8 mouse cellular contexts compared by ENCODE assay signal in the genomic region with DNA sequence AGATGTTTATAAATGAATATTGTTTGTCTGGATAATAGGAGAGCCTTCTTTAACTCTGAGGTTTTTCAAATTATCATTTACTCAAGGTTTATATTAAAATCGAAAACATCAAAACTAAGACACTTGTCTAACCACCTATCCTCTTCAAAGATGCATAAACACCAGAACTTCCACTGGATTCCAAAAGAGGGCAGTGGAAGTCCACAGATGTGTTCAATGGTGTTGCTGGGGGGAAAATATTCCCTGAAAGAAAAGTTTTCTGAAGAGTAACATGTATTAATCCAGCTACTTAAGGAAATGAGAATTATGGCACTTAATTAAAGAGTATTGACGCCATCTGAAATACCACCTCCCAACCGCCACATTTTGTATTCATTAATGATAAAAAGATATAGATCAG.
DNase-seq lines count a peak whose midpoint lies in the region; ATAC-seq and TF ChIP-seq lines count a peak whose summit lies in the region.

No protein-coding gene starts in this region.

- 38% methylated on average over 3 of the region's 3 CpGs for WGBS in forebrain, embryonic 10.5 days
- WGBS in forebrain, embryonic 13.5 days, result 22% methylated on average over 3 of the region's 3 CpGs
- WGBS in liver, embryonic 14.5 days (ENCODE audit: insufficient replicate concordance), result 55% methylated on average over 3 of the region's 3 CpGs
- WGBS in liver, postnatal 0 days (ENCODE audit: insufficient replicate concordance), result 54% methylated on average over 3 of the region's 3 CpGs

- H3K4me1 ChIP-seq in forebrain, embryonic 10.5 days, result peaks cover 7% of the 10 kb centered on the region
- peaks cover 7% of the 10 kb centered on the region for H3K4me1 ChIP-seq in forebrain, embryonic 13.5 days
- H3K4me1 ChIP-seq in liver, embryonic 14.5 days (replicated peaks; ENCODE audit: control insufficient read depth in 2 of 2, insufficient read depth in 2 of 2, low read length in 1 of 2), result no peaks in the 10 kb centered on the region
- no peaks in the 10 kb centered on the region for H3K4me1 ChIP-seq in liver, postnatal 0 days (ENCODE audit: insufficient read depth)

- peak; percentile 39; the same call in 1 of the 2 replicates for TF ChIP-seq CTCF in liver, embryonic 14.5 days (IDR thresholded peaks at IDR 0.05; ENCODE audit: low read depth)
- TF ChIP-seq CTCF in liver, postnatal 0 days (IDR thresholded peaks at IDR 0.05; ENCODE audit: low read depth), result peak; percentile 65

- H3K27ac ChIP-seq in forebrain, embryonic 10.5 days, result no peak overlapping the region
- no peak overlapping the region for H3K27ac ChIP-seq in forebrain, embryonic 13.5 days
- no peak overlapping the region for H3K27ac ChIP-seq in liver, embryonic 14.5 days
- H3K27ac ChIP-seq in liver, postnatal 0 days (ENCODE audit: low read depth), result no peak overlapping the region

- no peak overlapping the region for H3K4me3 ChIP-seq in forebrain, embryonic 10.5 days
- H3K4me3 ChIP-seq in forebrain, embryonic 13.5 days, result no peak overlapping the region
- no peak overlapping the region for H3K4me3 ChIP-seq in liver, embryonic 14.5 days (ENCODE audit: insufficient read depth in 1 of 2, low read depth in 2 of 2, low read length in 2 of 2)
- H3K4me3 ChIP-seq in liver, postnatal 0 days (ENCODE audit: low read depth, low read length), result no peak overlapping the region

- no peaks in the 10 kb centered on the region for H3K36me3 ChIP-seq in forebrain, embryonic 10.5 days (replicated peaks)
- H3K36me3 ChIP-seq in forebrain, embryonic 13.5 days (ENCODE audit: poor library complexity, severe bottlenecking), result no peaks in the 10 kb centered on the region
- H3K36me3 ChIP-seq in liver, embryonic 14.5 days (replicated peaks; ENCODE audit: control insufficient read depth, insufficient read depth, low read depth), result no peaks in the 10 kb centered on the region
- H3K36me3 ChIP-seq in liver, postnatal 0 days (replicated peaks; ENCODE audit: insufficient read depth, low read length), result no peaks in the 10 kb centered on the region

- no peak for TF ChIP-seq EP300 in liver, embryonic 14.5 days (IDR thresholded peaks at IDR 0.05; ENCODE audit: low read depth)
- no peak for TF ChIP-seq EP300 in liver, postnatal 0 days (IDR thresholded peaks at IDR 0.05; ENCODE audit: low read depth)

- DNase-seq in forebrain, embryonic 10.5 days (ENCODE audit: extremely low spot score, low spot score), result peak; percentile 33
- DNase-seq in liver, embryonic 14.5 days (ENCODE audit: low read depth in 3 of 3, low spot score in 3 of 3), result no peak
- no peak for DNase-seq in liver
- peak; percentile 56 for DNase-seq in embryo, embryonic 10 days (ENCODE audit: low spot score)
- no peak for DNase-seq in liver, postnatal 0 days
- DNase-seq in gastrocnemius, postnatal 4 days (ENCODE audit: low spot score in 2 of 2), result no peak

- H3K9ac ChIP-seq in forebrain, embryonic 13.5 days, result no peak overlapping the region
- H3K9ac ChIP-seq in liver, embryonic 14.5 days (replicated peaks), result no peak overlapping the region
- no peak overlapping the region for H3K9ac ChIP-seq in liver, postnatal 0 days (replicated peaks)

- peaks cover 4% of the 10 kb centered on the region; the same call in 1 of the 2 replicates for H3K27me3 ChIP-seq in forebrain, embryonic 10.5 days (ENCODE audit: poor library complexity, severe bottlenecking)
- H3K27me3 ChIP-seq in forebrain, embryonic 13.5 days, result no peaks in the 10 kb centered on the region
- H3K27me3 ChIP-seq in liver, embryonic 14.5 days (ENCODE audit: control insufficient read depth, insufficient read depth, low read length), result no peaks in the 10 kb centered on the region
- no peaks in the 10 kb centered on the region for H3K27me3 ChIP-seq in liver, postnatal 0 days (ENCODE audit: insufficient read depth, low read length)

- H3K4me2 ChIP-seq in forebrain, embryonic 13.5 days, result no peak overlapping the region
- no peak overlapping the region for H3K4me2 ChIP-seq in liver, embryonic 14.5 days (ENCODE audit: low read depth)
- H3K4me2 ChIP-seq in liver, postnatal 0 days (ENCODE audit: low read depth, low read length), result no peak overlapping the region

- no peaks in the 10 kb centered on the region for H3K9me3 ChIP-seq in forebrain, embryonic 10.5 days
- no peaks in the 10 kb centered on the region for H3K9me3 ChIP-seq in forebrain, embryonic 13.5 days (replicated peaks)
- H3K9me3 ChIP-seq in liver, embryonic 14.5 days (ENCODE audit: control insufficient read depth, low read length), result no peaks in the 10 kb centered on the region
- no peaks in the 10 kb centered on the region for H3K9me3 ChIP-seq in liver, postnatal 0 days (ENCODE audit: low read length)

- no peak for ATAC-seq in forebrain, embryonic 13.5 days
- ATAC-seq in liver, embryonic 14.5 days (ENCODE audit: insufficient read depth), result no peak
- no peak for ATAC-seq in liver, postnatal 0 days
- no peak for ATAC-seq in monocyte, adult 5-6 weeks (replicated peaks; ENCODE audit: insufficient number of reproducible peaks, low FRiP score, low TSS enrichment, poor library complexity, severe bottlenecking)

Comparison
In these comparisons a context has a peak if more than half of its experiments do, and no peak if none do; other contexts are left out.
1. DNase-seq: peak in forebrain, embryonic 10.5 days (single experiment) and embryo, embryonic 10 days (single experiment); none in liver, embryonic 14.5 days (0 of 3), liver (single experiment), liver, postnatal 0 days (single experiment) and gastrocnemius, postnatal 4 days (0 of 2).